Mouse (Mus musculus): ENCODE data around the gene Sertad1. TPM values are rescaled to one million over a fixed set of nuclear protein-coding genes. Genes with fewer than 3 reads are reported as not detected.

Gene Sertad1
- polyA plus RNA-seq, 1 experiment: 44.6 TPM

GRCm38 (mm10) chr7:27480927-27481626 is 5.6 kb upstream of the Sertad1 start:
- Histone ChIP-seq H3K36me3 (ENCODE audit: control insufficient read depth, insufficient read depth) (peaks cover 9% of the 10 kb centered on the region), H3K27me3 (ENCODE audit: control insufficient read depth, insufficient read depth, insufficient read length) (no peaks in the 10 kb centered on the region), H3ac (ENCODE audit: control insufficient read depth, insufficient read length) (no peak overlapping the region), H3K79me2 (ENCODE audit: control insufficient read depth, insufficient read depth) (peaks cover 13% of the 10 kb centered on the region), H3K4me3 (peak overlapping the region; percentile 14), H3K4me2 (ENCODE audit: low read depth) (peak overlapping the region; percentile 58)
- TF ChIP-seq TCF3 (IDR thresholded peaks at IDR 0.05; ENCODE audit: insufficient read length, low read depth) (no peak), USF1 (IDR thresholded peaks at IDR 0.05; ENCODE audit: low read depth) (no peak), SRF (IDR thresholded peaks at IDR 0.05; ENCODE audit: control insufficient read depth, insufficient read length, low read depth) (no peak), POLR2AphosphoS2 (IDR thresholded peaks at IDR 0.05; ENCODE audit: insufficient read length, low read depth) (no peak), TCF12 (IDR thresholded peaks at IDR 0.05; ENCODE audit: insufficient read depth, poor library complexity, severe bottlenecking) (no peak), MAX (IDR thresholded peaks at IDR 0.05; ENCODE audit: low read depth) (no peak), POLR2A (IDR thresholded peaks at IDR 0.05; ENCODE audit: insufficient read length, low read depth) (no peak), E2F4 (IDR thresholded peaks at IDR 0.05; ENCODE audit: insufficient read depth) (no peak), MYOG (IDR thresholded peaks at IDR 0.05; ENCODE audit: control insufficient read depth in 1 of 3, insufficient read depth in 1 of 3, insufficient read length in 2 of 3, low read depth in 2 of 3) (no peak), MYOD1 (IDR thresholded peaks at IDR 0.05; ENCODE audit: control insufficient read depth in 1 of 3, insufficient read length in 2 of 3, low read depth in 2 of 3) (no peak), REST (IDR thresholded peaks at IDR 0.05; ENCODE audit: insufficient read depth, insufficient read length) (no peak), CEBPB (IDR thresholded peaks at IDR 0.05; ENCODE audit: insufficient read depth, poor library complexity, severe bottlenecking) (no peak)

GRCm38 (mm10) chr7:27481627-27481969 is 5.1 kb upstream of the Sertad1 start:
- TF ChIP-seq POLR2A (IDR thresholded peaks at IDR 0.05; ENCODE audit: insufficient read length, low read depth) (peak; percentile 68), TCF3 (IDR thresholded peaks at IDR 0.05; ENCODE audit: insufficient read length, low read depth) (no peak), MYOD1 (IDR thresholded peaks at IDR 0.05; ENCODE audit: control insufficient read depth in 1 of 3, insufficient read length in 2 of 3, low read depth in 2 of 3) (peak in 1 of 3 experiments; percentile 38), MYOG (IDR thresholded peaks at IDR 0.05; ENCODE audit: control insufficient read depth in 1 of 3, insufficient read depth in 1 of 3, insufficient read length in 2 of 3, low read depth in 2 of 3) (peak in 1 of 3 experiments; percentile 57), USF1 (IDR thresholded peaks at IDR 0.05; ENCODE audit: low read depth) (no peak), POLR2AphosphoS2 (IDR thresholded peaks at IDR 0.05; ENCODE audit: insufficient read length, low read depth) (peak; percentile 65), TCF12 (IDR thresholded peaks at IDR 0.05; ENCODE audit: insufficient read depth, poor library complexity, severe bottlenecking) (no peak), MAX (IDR thresholded peaks at IDR 0.05; ENCODE audit: low read depth) (no peak), REST (IDR thresholded peaks at IDR 0.05; ENCODE audit: insufficient read depth, insufficient read length) (no peak), SRF (IDR thresholded peaks at IDR 0.05; ENCODE audit: control insufficient read depth, insufficient read length, low read depth) (no peak), CEBPB (IDR thresholded peaks at IDR 0.05; ENCODE audit: insufficient read depth, poor library complexity, severe bottlenecking) (no peak), E2F4 (IDR thresholded peaks at IDR 0.05; ENCODE audit: insufficient read depth) (no peak)
- H3K4me2 ChIP-seq (ENCODE audit: low read depth): peak overlapping the region; percentile 88
- H3K4me3 ChIP-seq: peak overlapping the region; percentile 14
- H3K36me3 ChIP-seq (ENCODE audit: control insufficient read depth, insufficient read depth): peaks cover 8% of the 10 kb centered on the region
- no peaks in the 10 kb centered on the region for H3K27me3 ChIP-seq (ENCODE audit: control insufficient read depth, insufficient read depth, insufficient read length)
- H3ac ChIP-seq (ENCODE audit: control insufficient read depth, insufficient read length): no peak overlapping the region
- peaks cover 8% of the 10 kb centered on the region for H3K79me2 ChIP-seq (ENCODE audit: control insufficient read depth, insufficient read depth)

- H3K36me3 ChIP-seq (ENCODE audit: control insufficient read depth, insufficient read depth): no peaks in the 10 kb centered on the region
- H3K4me3 ChIP-seq: no peak overlapping the region
- no peak for TF ChIP-seq MYOD1 (IDR thresholded peaks at IDR 0.05; ENCODE audit: control insufficient read depth in 1 of 3, insufficient read length in 2 of 3, low read depth in 2 of 3)
- TF ChIP-seq POLR2A (IDR thresholded peaks at IDR 0.05; ENCODE audit: insufficient read length, low read depth): no peak
- TF ChIP-seq MAX (IDR thresholded peaks at IDR 0.05; ENCODE audit: low read depth): no peak
- no peak for TF ChIP-seq TCF3 (IDR thresholded peaks at IDR 0.05; ENCODE audit: insufficient read length, low read depth)
- no peak for TF ChIP-seq REST (IDR thresholded peaks at IDR 0.05; ENCODE audit: insufficient read depth, insufficient read length)
- TF ChIP-seq SRF (IDR thresholded peaks at IDR 0.05; ENCODE audit: control insufficient read depth, insufficient read length, low read depth): no peak
- no peak overlapping the region for H3ac ChIP-seq (ENCODE audit: control insufficient read depth, insufficient read length)
- peaks cover 13% of the 10 kb centered on the region for H3K79me2 ChIP-seq (ENCODE audit: control insufficient read depth, insufficient read depth)
- no peak overlapping the region for H3K4me2 ChIP-seq (ENCODE audit: low read depth)
- H3K27me3 ChIP-seq (ENCODE audit: control insufficient read depth, insufficient read depth, insufficient read length): no peaks in the 10 kb centered on the region
Observed at GRCm38 (mm10) chr7:27483860-27484259, 2.9 kb upstream of the Sertad1 start.

DNA sequence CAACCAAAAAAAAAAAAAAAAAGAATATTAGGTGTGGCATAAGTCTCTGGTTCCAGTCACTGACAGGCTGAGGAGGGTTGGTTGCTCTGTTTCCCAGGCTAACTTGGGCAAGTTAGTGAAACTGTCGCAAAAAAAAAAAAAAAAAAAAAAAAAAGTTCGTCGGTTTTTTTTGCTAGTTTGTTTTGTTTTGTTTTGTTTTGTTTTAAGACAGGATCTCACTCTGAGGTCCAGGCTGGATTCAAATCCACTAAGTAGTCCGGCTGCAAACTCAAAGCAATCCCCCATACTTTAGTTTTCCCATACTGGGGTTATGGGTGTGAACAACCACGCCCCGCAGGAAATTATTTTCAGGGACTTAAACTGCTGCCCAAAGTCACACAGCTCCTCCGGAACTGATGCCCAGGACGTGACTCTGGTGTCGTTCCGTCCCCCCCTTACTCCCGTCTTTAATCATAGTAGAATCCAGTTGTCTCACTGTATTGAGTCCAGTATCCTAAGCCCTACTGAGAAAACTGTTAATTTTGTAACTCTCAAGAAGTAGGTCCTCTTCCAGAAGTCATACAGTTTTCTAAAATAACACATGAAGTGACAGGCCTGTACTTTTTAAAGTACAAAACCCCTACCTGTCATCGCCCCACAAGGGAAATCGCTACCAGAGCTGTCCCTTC is 474 bp upstream of the Sertad1 start:
- peak overlapping the region; percentile 92 for H3K4me2 ChIP-seq (ENCODE audit: low read depth)
- TF ChIP-seq E2F4 (IDR thresholded peaks at IDR 0.05; ENCODE audit: insufficient read depth): no peak
- no peak for TF ChIP-seq CEBPB (IDR thresholded peaks at IDR 0.05; ENCODE audit: insufficient read depth, poor library complexity, severe bottlenecking)
- no peak for TF ChIP-seq SRF (IDR thresholded peaks at IDR 0.05; ENCODE audit: control insufficient read depth, insufficient read length, low read depth)
- no peak for TF ChIP-seq REST (IDR thresholded peaks at IDR 0.05; ENCODE audit: insufficient read depth, insufficient read length)
- no peak for TF ChIP-seq MYOD1 (IDR thresholded peaks at IDR 0.05; ENCODE audit: control insufficient read depth in 1 of 3, insufficient read length in 2 of 3, low read depth in 2 of 3)
- TF ChIP-seq POLR2AphosphoS2 (IDR thresholded peaks at IDR 0.05; ENCODE audit: insufficient read length, low read depth): no peak
- TF ChIP-seq TCF3 (IDR thresholded peaks at IDR 0.05; ENCODE audit: insufficient read length, low read depth): no peak
- no peak for TF ChIP-seq USF1 (IDR thresholded peaks at IDR 0.05; ENCODE audit: low read depth)
- TF ChIP-seq MAX (IDR thresholded peaks at IDR 0.05; ENCODE audit: low read depth): no peak
- TF ChIP-seq TCF12 (IDR thresholded peaks at IDR 0.05; ENCODE audit: insufficient read depth, poor library complexity, severe bottlenecking): no peak
- TF ChIP-seq POLR2A (IDR thresholded peaks at IDR 0.05; ENCODE audit: insufficient read length, low read depth): no peak
- no peak for TF ChIP-seq MYOG (IDR thresholded peaks at IDR 0.05; ENCODE audit: control insufficient read depth in 1 of 3, insufficient read depth in 1 of 3, insufficient read length in 2 of 3, low read depth in 2 of 3)
- no peaks in the 10 kb centered on the region for H3K27me3 ChIP-seq (ENCODE audit: control insufficient read depth, insufficient read depth, insufficient read length)
- no peak overlapping the region for H3ac ChIP-seq (ENCODE audit: control insufficient read depth, insufficient read length)
- H3K4me3 ChIP-seq: peak overlapping the region; percentile 71
- H3K36me3 ChIP-seq (ENCODE audit: control insufficient read depth, insufficient read depth): no peaks in the 10 kb centered on the region
- H3K79me2 ChIP-seq (ENCODE audit: control insufficient read depth, insufficient read depth): peaks cover 24% of the 10 kb centered on the region

All from myocyte (in vitro differentiated cells).